15 mouse cellular contexts compared by ENCODE assay signal in genomic region chr2:93115303-93115702, GRCm38 (mm10).
DNase-seq lines count a peak whose midpoint lies in the region; ATAC-seq and TF ChIP-seq lines count a peak whose summit lies in the region.
"Had no signal": no experiment of that assay in that cellular context is flagged by ENCODE, and none has a peak within 500 bp of the region (broad histone marks: within the 10 kb centered on the region; RNA-seq: fewer than 3 reads in every experiment).

No protein-coding gene starts in this region.

- no peak overlapping the region for H3K27ac ChIP-seq in kidney, postnatal 0 days
- H3K27ac ChIP-seq in kidney, embryonic 14.5 days (ENCODE audit: low read depth, low read length) = no peak overlapping the region
- H3K27ac ChIP-seq in liver, adult 2 months (replicated peaks; ENCODE audit: insufficient read depth, low read depth, low read length) = no peak overlapping the region
- H3K27ac ChIP-seq in liver, postnatal 0 days (ENCODE audit: low read depth) = no peak overlapping the region
- H3K27ac ChIP-seq: forebrain, embryonic 15.5 days; hindbrain, embryonic 15.5 days had no signal

- TF ChIP-seq POLR2A in liver, adult 2 months (IDR thresholded peaks at IDR 0.05; ENCODE audit: extremely low read depth, insufficient read depth, low read length) = no peak

- H3K4me2 ChIP-seq in kidney, postnatal 0 days (ENCODE audit: low read length) = no peak overlapping the region
- no peak overlapping the region for H3K4me2 ChIP-seq in kidney, embryonic 14.5 days (replicated peaks; ENCODE audit: low read depth, low read length)
- H3K4me2 ChIP-seq in liver, postnatal 0 days (ENCODE audit: low read depth, low read length) = no peak overlapping the region
- H3K4me2 ChIP-seq: forebrain, embryonic 15.5 days; heart, embryonic 12.5 days; hindbrain, embryonic 15.5 days had no signal

- peak; percentile 32 for DNase-seq in kidney, postnatal 0 days (ENCODE audit: low spot score)
- peak; percentile 3 for DNase-seq in liver, adult 2 months (ENCODE audit: extremely low read depth, low read depth, low spot score)
- DNase-seq in liver, postnatal 0 days = no peak
- DNase-seq in forelimb bud, embryonic 11.5 days (ENCODE audit: low read depth, low spot score) = peak; percentile 31
- DNase-seq in cerebellum, adult 18-20 months = no peak
- DNase-seq: adrenal gland, adult 2 months; adrenal gland, postnatal 25 days; cerebellum, adult 2 months; gastrocnemius, postnatal 14 days had no signal

- 49% methylated on average over 3 of the region's 3 CpGs for WGBS in kidney, postnatal 0 days
- 61% methylated on average over 2 of the region's 3 CpGs for WGBS in kidney, embryonic 14.5 days
- WGBS in liver, adult 2 months = 71% methylated on average over 2 of the region's 3 CpGs
- WGBS in liver, postnatal 0 days (ENCODE audit: insufficient replicate concordance) = 65% methylated on average over 2 of the region's 3 CpGs

- no peaks in the 10 kb centered on the region for H3K27me3 ChIP-seq in kidney, postnatal 0 days (ENCODE audit: insufficient read depth, low read length)
- 0 out of 2 replicates have a peak, but pooled peaks cover 4% of the 10 kb centered on the region for H3K27me3 ChIP-seq in kidney, embryonic 14.5 days (ENCODE audit: control insufficient read depth, insufficient read depth, low read length)
- H3K27me3 ChIP-seq in liver, adult 2 months (ENCODE audit: control insufficient read depth, insufficient read depth, low read length) = peaks cover 4% of the 10 kb centered on the region; the same call in 1 of the 2 replicates
- no peaks in the 10 kb centered on the region for H3K27me3 ChIP-seq in liver, postnatal 0 days (ENCODE audit: insufficient read depth, low read length)
- H3K27me3 ChIP-seq: forebrain, embryonic 15.5 days; hindbrain, embryonic 15.5 days had no signal

- no peak overlapping the region for H3K9ac ChIP-seq in kidney, postnatal 0 days (ENCODE audit: low read depth, low read length)
- no peak overlapping the region for H3K9ac ChIP-seq in kidney, embryonic 14.5 days (ENCODE audit: low read depth, low read length)
- no peak overlapping the region for H3K9ac ChIP-seq in liver, adult 2 months (ENCODE audit: low read depth, low read length)
- no peak overlapping the region for H3K9ac ChIP-seq in liver, postnatal 0 days (replicated peaks)
- H3K9ac ChIP-seq: forebrain, embryonic 15.5 days; heart, embryonic 12.5 days; hindbrain, embryonic 15.5 days had no signal

- no peak for TF ChIP-seq EP300 in liver, postnatal 0 days (IDR thresholded peaks at IDR 0.05; ENCODE audit: low read depth)

- no peaks in the 10 kb centered on the region for H3K4me1 ChIP-seq in kidney, postnatal 0 days (replicated peaks; ENCODE audit: insufficient read depth, low read length)
- no peaks in the 10 kb centered on the region for H3K4me1 ChIP-seq in kidney, embryonic 14.5 days (ENCODE audit: control insufficient read depth, insufficient read depth, low read length)
- no peaks in the 10 kb centered on the region for H3K4me1 ChIP-seq in liver, adult 2 months (ENCODE audit: control insufficient read depth, insufficient read depth, low read length)
- H3K4me1 ChIP-seq in liver, postnatal 0 days (ENCODE audit: insufficient read depth) = no peaks in the 10 kb centered on the region

- no peak overlapping the region for H3K4me3 ChIP-seq in kidney, postnatal 0 days (replicated peaks; ENCODE audit: low read depth, low read length)
- no peak overlapping the region for H3K4me3 ChIP-seq in kidney, embryonic 14.5 days (ENCODE audit: low read length)
- H3K4me3 ChIP-seq in liver, adult 2 months (ENCODE audit: insufficient read depth, low read depth, low read length) = no peak overlapping the region
- H3K4me3 ChIP-seq in liver, postnatal 0 days (ENCODE audit: low read depth, low read length) = no peak overlapping the region
- H3K4me3 ChIP-seq: forebrain, embryonic 15.5 days; heart, embryonic 12.5 days; hindbrain, embryonic 15.5 days had no signal

- no peak for TF ChIP-seq CTCF in kidney, postnatal 0 days (IDR thresholded peaks at IDR 0.05; ENCODE audit: low read depth)
- TF ChIP-seq CTCF in liver, adult 2 months (IDR thresholded peaks at IDR 0.05; ENCODE audit: low read depth, low read length) = no peak
- no peak for TF ChIP-seq CTCF in liver, postnatal 0 days (IDR thresholded peaks at IDR 0.05; ENCODE audit: low read depth)

- no peak for ATAC-seq in kidney, postnatal 0 days (replicated peaks; ENCODE audit: low FRiP score, low read depth)
- ATAC-seq in kidney, embryonic 14.5 days (ENCODE audit: low FRiP score, low TSS enrichment) = no peak
- ATAC-seq in liver, postnatal 0 days = no peak
- ATAC-seq: activated CD4-positive, CD25-positive, alpha-beta regulatory T cell, adult 4 months; forebrain, embryonic 15.5 days; Patski had no signal

- no peaks in the 10 kb centered on the region for H3K9me3 ChIP-seq in kidney, postnatal 0 days (replicated peaks; ENCODE audit: low read length)
- H3K9me3 ChIP-seq in kidney, embryonic 14.5 days (ENCODE audit: control insufficient read depth, low read length) = no peaks in the 10 kb centered on the region
- no peaks in the 10 kb centered on the region for H3K9me3 ChIP-seq in liver, postnatal 0 days (ENCODE audit: low read length)
- H3K9me3 ChIP-seq: forebrain, embryonic 15.5 days; heart, embryonic 12.5 days; hindbrain, embryonic 15.5 days had no signal

- H3K36me3 ChIP-seq in kidney, postnatal 0 days (ENCODE audit: insufficient read depth, low read length) = no peaks in the 10 kb centered on the region
- no peaks in the 10 kb centered on the region for H3K36me3 ChIP-seq in kidney, embryonic 14.5 days (ENCODE audit: control insufficient read depth, insufficient read depth, low read length)
- H3K36me3 ChIP-seq in liver, adult 2 months (ENCODE audit: control insufficient read depth, insufficient read depth, low read length) = no peaks in the 10 kb centered on the region
- no peaks in the 10 kb centered on the region for H3K36me3 ChIP-seq in liver, postnatal 0 days (replicated peaks; ENCODE audit: insufficient read depth, low read length)
- H3K36me3 ChIP-seq: forebrain, embryonic 15.5 days; heart, embryonic 12.5 days; hindbrain, embryonic 15.5 days had no signal

- H3K79me2 ChIP-seq in liver, adult 2 months (ENCODE audit: control insufficient read depth, insufficient read depth, low read length) = no peaks in the 10 kb centered on the region

Comparison
In these comparisons a context has a peak if more than half of its experiments do, and no peak if none do; other contexts are left out.
1. DNase-seq: peak in kidney, postnatal 0 days (single experiment), liver, adult 2 months (single experiment) and forelimb bud, embryonic 11.5 days (single experiment); none in liver, postnatal 0 days (single experiment) and cerebellum, adult 18-20 months (0 of 2).